Mouse (Mus musculus) urinary bladder, postnatal 4 days (tissue): ENCODE results near the gene Casc3.

ENCODE experiments used
- DNase-seq, 2 experiments: peaks; one replicate each; pipeline ENCODE4 v3.0.0; 2021 to 2022; ENCODE audit warnings: low spot score in 2 of 2

Casc3 gene

DNA sequence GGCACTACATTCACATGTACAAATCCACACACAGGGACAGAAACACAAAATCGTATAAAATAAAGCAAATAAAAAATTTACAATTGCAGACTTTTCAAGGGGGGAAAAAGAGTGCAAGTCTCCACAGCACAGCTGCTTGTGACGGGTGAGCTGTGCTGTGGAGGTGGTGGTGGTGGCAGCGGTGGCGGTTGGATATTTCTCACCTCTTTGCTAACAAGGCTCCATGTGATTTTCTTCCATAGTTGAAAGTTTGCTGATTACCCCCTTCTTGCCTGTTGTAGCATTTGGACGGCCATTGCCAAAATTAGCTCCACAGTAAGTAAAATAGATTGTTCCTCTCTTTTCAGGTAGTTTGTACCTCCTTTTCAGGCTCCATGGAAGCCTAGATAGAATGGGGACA, at the start of gene Casc3:
TSS of gene Casc3 (plus strand) at position 301 of the 400 bp plus-strand sequence.
- DNase-seq: no peak

GRCm38 (mm10) chr11:98755726-98756380, 48.9 kb upstream of the Casc3 start:
- DNase-seq: no peak

DNA sequence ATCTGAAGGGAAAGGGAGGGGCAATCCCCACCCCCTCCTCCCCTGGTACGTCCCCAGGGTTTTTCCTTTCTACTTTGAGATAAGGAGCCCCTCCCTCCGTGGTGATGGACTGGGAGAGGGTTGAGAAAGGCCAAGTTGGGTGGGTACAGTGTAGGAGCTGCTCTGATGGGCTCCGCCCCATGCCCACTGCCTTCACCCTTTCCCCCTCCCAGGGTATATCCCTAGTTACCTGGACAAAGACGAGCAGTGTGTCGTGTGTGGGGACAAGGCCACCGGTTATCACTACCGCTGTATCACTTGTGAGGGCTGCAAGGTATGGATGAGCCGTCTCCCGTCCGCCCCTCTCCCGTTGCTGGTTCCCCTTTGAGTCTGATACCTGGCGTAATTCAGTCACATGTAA, 48.0 kb upstream of the Casc3 start:
- no peak for DNase-seq

DNA sequence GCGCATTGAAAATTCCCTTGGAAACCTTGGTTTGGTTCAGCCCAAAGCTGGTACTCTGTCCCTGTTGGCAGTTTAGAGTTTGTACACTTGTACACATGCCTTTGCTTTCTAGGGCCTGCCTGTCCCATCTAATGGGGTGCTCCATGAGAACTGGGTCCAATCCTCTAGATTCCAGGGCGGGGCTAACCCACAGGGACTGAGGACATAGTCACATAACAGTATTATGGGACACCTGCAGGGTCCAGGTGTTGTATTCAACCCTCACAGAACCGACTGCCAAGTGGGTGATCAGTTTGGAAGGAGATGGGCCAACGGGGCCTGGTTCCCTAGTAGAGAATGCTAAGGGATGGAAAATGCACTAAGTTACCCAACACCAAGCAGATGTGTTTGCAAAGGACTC, 42.8 kb upstream of the Casc3 start:
- no peak for DNase-seq

- no peak for DNase-seq
Measured at GRCm38 (mm10) chr11:98762756-98763501, 41.8 kb upstream of the Casc3 start.

DNA sequence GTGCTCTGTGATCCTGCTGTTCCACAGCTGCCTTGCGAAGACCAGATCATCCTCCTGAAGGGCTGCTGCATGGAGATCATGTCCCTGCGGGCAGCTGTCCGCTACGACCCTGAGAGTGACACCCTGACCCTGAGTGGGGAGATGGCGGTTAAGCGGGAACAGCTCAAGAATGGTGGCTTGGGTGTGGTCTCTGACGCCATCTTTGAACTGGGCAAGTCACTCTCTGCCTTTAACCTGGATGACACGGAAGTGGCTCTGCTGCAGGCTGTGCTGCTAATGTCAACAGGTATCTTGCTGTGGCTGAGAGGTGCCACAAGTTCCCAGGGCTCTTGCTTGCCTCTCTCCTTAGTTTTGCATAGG, 41.2 kb upstream of the Casc3 start:
- no peak for DNase-seq

DNA sequence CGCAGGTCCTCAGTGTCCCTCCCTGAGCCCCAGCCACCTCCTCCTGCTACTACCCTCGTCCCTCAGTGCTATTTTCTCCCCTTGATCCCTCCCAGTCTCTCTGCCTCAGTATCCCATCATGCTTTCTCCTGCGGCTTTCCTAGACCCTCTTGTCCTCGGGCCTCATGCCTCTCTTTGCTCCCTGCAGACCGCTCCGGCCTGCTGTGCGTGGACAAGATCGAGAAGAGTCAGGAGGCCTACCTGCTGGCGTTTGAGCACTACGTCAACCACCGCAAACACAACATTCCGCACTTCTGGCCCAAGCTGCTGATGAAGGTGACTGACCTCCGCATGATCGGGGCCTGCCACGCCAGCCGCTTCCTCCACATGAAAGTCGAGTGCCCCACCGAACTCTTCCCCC, 40.6 kb upstream of the Casc3 start:
- no peak for DNase-seq

DNA sequence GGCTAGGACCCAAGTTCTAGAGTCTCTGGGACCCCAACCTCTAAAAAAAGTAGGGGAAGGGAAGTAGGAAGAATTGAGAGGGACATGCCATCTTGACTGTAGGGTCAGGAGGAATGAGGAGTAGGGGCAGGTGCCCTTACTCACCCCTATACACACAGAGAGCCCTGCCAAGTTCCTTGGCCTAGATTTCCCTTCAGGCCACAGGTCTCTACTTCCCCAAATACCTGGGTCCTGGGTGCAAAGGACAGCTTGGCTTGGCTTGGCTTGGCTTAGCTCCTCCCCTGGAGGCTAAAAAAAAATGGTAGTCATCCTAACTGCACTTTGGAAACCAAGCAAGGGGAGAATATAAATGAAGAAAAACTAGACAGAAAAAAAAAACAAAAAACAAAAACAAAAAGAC, 40.0 kb upstream of the Casc3 start:
- DNase-seq: no peak

- no peak for DNase-seq
Measured at GRCm38 (mm10) chr11:98765421-98766309, 39.0 kb upstream of the Casc3 start.

DNA sequence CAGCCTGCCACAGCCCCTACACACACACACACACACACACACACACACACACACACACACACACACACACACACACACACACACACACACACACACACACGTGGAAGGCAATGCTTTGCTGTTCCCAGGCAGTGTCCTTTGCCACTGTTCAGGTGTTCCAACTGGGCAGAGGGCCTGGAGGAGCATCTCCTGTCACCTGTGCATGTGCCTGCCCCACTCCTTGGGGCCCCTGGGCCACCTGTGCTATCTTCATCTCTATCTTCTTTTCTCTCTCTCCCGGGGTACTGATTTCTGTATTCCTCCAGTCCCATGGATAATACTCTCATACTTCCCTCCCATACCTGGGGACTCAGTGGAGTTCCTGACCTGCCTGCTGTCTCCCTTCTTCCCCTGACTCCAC, 38.4 kb upstream of the Casc3 start:
- DNase-seq: no peak

GRCm38 (mm10) chr11:98766816-98767215, 37.9 kb upstream of the Casc3 start:
- no peak for DNase-seq

- DNase-seq: no peak
Measured at GRCm38 (mm10) chr11:98767276-98767675, 37.4 kb upstream of the Casc3 start.

DNA sequence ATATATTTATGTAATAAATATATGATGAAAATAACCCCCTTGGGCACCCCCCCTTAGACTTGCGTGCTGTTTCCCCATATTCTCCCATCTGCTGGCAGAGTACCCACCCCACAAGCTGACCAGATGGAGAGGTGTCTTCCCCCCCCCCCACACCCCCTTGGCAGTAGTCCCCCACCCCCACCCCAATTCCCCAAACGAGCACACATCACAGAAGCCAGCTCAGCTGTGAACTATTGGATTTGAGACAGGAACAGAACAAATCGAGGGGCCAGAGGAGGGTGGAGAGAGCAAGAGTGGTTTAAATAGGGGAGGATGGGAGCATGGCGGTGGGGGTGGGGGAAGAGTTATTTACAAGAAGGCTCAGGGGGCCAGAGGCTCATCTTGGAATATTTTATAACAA, 37.0 kb upstream of the Casc3 start:
- no peak for DNase-seq

GRCm38 (mm10) chr11:98768127-98769006, 36.3 kb upstream of the Casc3 start:
- no peak for DNase-seq

- DNase-seq: no peak
Measured at GRCm38 (mm10) chr11:98769007-98769954, 35.4 kb upstream of the Casc3 start.

DNA sequence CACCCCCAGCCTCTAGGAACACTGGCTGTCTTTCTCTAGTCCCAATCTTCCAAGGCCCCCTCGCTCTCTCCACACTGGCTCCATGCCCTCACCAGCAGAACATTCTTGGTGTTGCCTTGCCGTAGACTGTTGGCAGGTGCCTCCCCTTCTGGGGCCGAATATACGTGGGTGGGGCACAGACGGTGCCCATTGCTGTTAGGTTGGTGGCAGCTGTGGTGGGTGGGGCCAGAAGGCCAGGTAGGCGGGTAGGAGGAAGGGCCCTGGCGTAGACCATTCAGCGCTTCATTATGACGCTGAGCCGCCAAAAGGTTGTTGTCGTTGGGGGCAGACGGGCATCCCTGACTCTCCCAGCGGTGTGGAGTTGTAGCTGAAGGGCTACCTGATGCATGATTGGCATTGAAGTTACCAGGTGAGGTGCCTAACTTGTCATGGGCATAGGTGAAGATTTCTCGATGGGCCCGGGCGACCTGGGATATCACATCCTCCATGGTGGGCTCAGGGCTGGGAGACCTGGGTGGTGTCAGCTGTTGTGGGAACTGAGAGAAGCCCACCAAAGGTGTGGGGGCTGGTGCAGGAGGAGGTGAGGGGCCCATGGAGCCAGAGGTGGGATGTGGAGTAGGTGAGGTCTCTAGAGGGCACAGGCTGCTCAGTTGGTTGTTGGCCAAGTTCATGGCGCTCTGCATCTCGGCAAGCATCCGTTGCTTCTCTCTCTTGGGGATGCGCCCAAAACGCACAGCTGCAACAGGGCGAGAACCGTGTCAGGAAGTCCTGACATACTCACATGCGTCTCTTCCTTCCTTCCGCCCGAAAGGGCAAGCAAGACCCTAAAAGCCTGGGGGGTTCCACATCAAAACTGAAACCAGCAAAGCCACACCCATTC, 34.4 kb upstream of the Casc3 start:
- no peak for DNase-seq

GRCm38 (mm10) chr11:98771131-98771530, 33.6 kb upstream of the Casc3 start:
- no peak for DNase-seq

DNA sequence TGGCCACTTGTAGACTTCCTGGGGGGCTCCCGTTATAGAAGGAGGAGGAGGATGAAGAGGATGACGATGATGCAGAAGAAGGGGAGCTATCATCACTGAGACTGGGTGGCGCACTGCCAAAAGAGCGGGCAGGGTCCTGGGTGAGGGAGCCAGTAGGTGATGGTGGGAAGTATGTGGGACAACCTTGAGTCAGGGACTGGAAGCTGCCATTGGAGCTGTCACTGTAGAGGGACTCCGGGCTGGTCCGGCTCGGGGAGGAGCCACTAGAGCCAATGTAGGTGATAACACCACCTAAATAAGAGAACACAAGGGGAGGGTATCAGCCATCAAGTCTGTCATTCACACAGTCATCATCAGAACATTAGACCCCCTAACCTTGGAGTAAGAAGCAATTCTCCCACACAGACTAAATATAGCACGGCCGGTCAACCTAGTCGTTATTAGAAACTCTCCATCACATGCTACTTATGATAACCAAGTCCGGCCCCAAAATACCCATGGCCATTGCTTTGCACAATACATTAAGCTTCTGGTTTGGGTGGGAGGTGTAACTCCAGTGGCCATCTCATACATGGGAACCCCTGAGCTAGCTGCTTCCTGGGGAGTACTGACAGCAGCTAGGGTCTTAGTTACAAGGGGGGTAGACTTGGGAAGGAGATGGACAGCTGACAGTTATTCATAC, 32.7 kb upstream of the Casc3 start:
- DNase-seq: no peak

- no peak for DNase-seq
Measured at GRCm38 (mm10) chr11:98772667-98773171, 32.0 kb upstream of the Casc3 start.
